Mouse (Mus musculus) telencephalon, adult 2 months (tissue): ENCODE data around the gene Hist1h4a.
"Not testable (repeated sequence)": the region's sequence is repeated elsewhere in the genome, so short reads cannot be mapped to it uniquely, and the experiment has no call there.

ENCODE experiments used
- DNase-seq: peaks from one replicate; pipeline ENCODE4 v3.0.0-alpha.2; 2011; ENCODE audit warnings: low read depth, low spot score

The Hist1h4a gene

DNA sequence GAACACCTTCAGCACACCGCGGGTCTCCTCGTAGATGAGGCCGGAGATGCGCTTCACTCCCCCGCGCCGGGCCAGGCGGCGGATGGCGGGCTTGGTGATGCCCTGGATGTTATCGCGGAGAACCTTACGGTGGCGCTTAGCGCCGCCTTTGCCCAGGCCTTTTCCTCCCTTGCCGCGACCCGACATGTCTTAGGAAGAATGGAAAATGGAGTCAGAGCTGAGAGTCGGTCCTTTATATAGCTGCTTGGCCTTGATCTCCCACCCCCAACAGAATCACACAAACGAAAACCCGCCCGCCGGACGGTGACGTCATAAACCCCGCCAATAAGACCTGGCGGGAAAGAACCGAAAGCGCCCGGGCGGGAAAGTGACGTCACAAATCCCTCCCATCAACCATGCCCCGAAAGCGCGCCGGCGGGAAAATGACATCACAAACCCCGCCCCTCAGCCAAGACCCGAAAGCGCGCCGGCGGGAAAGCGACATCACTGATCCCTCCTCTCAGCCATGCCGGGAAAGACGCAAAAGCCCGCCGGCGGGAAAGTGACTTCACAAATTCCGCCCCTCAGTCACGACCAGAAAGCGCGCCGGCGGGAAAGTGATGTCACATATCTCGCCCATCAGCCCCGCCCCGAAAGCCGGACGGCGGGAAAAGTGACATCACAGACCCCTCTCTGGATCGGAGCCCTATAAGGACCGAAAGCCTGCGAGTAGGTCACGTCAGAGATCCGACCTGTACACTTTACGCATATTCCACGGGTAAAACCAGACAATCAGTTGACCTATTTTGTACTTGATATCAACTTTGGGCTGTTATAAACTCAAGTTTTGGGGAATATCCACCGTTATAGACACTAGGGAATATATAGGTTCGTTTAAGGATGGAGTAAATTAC, at the start of gene Hist1h4a:
Hist1h4a (minus strand) TSS at position 259 of the 893 bp plus-strand sequence.
- peak; percentile 98 for DNase-seq

DNA sequence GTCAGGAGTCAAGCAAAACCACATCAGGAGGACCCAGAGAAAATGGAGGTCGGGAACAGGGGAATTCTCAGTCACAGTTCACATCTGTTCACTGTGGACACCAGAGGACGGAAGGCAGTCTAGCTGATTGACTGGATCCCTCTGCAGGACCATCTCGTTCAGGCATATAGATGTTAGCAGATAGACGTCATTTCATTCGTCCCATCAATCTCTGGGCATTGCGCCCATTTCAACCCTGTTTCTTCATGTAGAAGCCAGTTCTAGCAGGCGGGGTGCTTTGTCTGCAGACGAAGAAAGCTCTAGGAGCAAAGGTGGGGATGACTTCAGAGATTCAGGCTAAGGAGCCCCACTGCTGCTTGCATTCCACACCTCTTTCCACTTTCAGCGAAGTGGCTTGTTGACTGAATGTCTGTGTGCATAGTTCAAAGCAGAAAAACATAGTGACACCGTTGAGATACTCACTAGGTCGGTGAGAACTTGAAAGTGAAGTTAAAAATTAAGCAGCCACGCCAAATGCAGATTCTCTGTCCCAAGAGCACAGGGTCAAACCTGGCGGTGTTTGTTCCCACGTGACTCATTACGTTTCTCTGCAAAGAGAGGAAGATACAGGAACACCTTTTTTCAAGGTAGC, 45.5 kb upstream of the Hist1h4a start, which contains the start of gene Slc17a2:
Slc17a2 (plus strand) TSS at position 572 of the 631 bp plus-strand sequence.
- DNase-seq: no peak

DNA sequence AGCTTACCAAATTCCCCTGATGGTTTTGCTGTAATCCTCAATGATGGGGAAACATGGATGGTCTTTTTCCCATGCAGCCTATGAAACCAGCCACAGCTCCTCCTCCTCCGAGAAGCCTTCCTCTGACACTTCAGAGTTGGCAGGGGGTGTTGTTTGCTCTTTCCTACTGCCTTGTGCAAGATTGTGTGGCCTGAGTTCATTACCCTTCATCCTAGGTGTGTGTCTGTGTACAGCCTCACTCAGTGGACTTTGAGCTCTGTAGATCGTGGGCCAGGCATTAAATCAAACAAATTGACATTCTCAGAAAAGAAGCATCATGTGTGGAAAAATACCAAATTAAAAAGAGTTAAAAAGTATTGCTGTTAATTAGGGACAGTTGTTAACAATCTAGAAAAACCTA, 43.5 kb upstream of the Hist1h4a start:
- DNase-seq: no peak

DNA sequence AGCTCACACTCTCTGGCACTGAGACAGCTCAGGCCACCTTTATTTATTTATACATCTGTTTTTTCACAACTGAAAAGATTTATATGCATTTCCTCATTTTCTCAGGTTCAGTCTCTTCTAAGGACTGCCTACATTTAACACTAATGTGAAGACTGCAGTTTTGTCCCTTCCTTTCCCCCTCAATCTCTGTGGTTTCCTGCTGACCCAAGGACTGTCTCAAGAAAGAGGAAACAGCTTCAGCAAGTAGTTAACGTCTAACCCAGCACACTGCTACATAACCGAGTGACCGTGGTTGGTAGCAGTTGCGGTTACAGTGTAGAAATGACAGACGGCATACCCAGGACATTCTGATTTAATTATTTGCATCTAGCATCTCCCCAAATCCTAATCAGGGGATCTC, 38.4 kb upstream of the Hist1h4a start:
- DNase-seq: no peak

DNA sequence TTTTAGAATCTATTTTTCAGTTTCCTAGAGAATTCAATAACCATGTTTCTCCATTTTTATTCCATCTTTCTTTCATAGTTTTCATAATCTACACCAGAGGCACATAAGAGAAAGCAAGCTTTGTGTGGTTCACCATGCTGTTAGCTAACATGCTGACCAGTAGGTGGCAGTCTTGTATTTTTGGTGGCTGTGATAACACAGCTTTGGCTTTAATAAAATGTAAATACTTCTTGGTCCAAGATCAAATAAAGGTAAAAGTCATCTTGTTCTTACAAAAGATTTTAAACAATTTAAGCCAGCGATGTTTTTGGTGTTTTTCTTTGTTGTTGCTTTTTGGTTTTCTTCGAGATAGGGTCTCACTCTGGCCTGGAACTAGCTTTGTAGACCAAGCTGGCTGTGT, 31.5 kb upstream of the Hist1h4a start:
- peak; percentile 46 for DNase-seq

- DNase-seq: no peak
These were observed 18.0 kb upstream of the Hist1h4a start for GRCm38 (mm10) chr13:23779025-23779424.

- no peak for DNase-seq
These were observed 17.3 kb upstream of the Hist1h4a start for GRCm38 (mm10) chr13:23778339-23778738.

DNA sequence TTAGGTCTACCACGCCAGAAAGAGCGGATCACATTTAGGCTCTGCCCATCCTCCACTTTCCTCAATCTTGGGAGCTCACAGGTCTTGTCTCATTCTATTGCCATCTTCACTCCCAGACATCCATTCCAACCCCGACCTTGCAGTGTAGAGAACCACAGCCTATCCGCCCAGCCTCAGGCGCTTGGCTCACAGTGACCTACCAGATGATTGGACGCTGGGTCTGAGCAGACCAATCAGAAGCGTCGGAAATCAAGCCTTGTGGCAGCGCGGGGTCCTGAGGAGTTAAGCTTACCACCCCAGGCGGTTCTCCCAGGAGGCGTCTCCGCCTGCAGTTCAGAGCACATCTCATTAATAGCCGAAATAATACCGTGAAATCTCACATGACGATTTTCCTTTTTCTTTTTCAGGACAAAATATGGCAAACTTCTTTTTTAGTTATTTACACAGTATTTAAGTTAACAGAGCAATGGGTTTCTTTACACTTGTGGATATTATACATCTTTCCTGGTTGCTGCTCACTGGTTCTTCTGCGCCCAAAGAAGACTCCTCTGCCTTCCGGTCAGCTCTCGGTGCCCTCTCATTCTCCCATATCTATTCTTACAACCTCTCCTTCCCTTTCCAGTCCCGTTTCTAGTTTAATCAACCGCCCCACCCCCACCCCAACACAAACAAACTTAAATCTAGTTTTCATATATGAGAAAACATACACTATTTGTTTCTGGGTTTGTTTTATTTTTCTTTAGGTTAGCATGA, 11.7 kb upstream of the Hist1h4a start:
- DNase-seq: no peak

DNA sequence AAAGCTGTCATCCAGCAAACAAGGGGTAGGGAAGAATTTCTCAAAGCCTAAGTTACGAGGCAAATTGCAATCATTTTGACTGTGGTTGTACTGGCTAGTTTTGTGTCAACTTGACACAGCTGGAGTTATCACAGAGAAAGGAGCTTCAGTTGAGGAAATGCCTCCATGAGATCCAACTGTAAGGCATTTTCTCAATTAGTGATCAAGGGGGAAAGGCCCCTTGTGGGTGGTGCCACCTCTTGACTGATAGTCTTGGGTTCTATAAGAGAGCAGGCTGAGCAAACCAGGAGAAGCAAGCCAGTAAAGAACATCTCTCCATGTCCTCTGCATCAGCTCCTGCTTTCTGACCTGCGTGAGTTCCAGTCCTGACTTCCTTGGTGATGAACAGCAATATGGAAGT, 8.6 kb upstream of the Hist1h4a start, which contains the start of gene Trim38:
Trim38 (plus strand) TSS at position 301 of the 400 bp plus-strand sequence.
- DNase-seq: not testable (repeated sequence)

DNA sequence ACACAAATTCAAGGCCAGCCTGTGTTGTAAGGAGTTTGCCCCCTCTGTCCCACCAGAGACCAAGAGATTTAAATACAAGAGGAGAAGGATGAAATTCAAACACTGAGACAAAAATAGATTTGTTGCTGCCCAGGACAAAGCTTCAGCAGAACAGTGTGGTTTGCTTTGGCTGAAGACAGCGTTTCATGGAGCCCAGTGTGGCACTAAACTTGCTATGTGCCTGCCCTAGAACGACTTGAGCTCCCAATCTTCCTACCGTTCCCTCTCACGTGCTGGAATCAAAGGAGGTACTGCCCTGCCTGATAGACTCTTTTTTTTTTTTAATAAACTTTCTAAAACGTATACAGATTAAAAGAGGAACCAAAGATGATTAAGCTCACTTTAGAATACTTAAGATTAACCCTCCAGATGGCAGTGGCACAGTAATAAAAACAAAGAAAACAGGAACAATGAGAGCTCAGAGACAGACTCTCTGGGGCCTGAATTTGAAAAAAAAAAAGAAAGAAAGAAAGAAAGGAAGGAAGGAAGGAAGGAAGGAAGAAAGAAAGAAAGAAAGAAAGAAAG, 7.9 kb upstream of the Hist1h4a start:
- DNase-seq: no peak

- no peak for DNase-seq
These were observed 5.7 kb upstream of the Hist1h4a start for GRCm38 (mm10) chr13:23766772-23767171.

DNA sequence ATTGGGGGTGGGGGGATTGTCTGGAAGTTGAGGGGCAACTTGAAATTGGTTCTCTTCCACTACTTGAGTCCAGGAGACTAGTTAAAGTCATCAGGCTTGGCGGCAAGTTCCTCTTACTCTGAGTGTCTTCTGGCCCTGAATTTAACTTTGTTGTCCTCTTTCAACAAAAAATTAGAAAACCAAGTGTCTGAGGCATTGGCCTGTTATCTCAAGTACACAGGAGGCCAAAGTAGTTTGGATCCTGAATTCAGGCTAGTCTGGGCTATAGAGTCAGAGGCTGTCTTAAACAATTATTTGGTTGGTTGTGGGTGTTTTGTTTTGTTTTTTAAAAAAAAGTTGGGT, 4.1 kb upstream of the Hist1h4a start:
- DNase-seq: no peak

DNA sequence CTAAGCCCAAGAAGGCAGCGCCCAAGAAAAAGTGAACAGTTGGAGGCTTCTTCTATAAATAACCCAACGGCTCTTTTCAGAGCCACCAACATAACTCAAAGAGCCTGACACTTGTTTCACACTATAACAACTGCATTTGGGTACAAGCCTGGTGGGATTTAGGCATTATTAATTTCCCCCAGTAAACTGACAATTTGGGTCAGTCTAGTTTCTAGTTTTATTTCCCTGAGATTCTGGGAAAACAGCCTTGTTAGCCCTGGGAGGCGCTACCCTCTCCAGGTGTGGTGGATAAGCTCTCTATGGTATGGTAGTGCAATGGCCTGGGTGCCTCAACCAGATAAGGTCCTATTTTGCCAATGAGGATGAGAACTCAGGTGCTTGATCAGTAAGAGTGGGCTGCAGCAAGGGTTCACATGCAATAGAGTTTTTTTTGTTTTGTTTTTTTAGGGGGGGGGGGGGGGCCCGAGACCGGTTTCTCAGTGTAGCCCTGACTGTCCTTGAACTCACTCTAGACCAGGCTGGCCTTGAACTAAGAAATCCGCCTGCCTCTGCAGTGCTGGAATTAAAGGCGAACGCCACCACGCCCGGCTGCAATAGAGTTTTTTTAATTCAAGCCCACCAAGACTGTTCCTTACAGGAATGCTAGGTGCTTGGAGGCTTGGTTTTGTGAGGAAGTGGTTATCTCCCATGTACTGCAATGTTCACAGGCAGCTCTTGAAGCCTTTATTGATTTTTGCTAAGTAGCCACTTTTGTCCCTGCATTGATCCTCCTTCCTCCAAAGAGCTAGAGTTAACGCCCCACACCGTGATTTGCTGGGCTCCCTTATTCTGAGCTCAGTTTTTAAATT, 3.5 kb upstream of the Hist1h4a start:
- DNase-seq: no peak

GRCm38 (mm10) chr13:23763586-23764323, 2.7 kb upstream of the Hist1h4a start, which contains the start of gene Hist1h1a:
TSS of gene Hist1h1a (plus strand) at chr13:23763666.
- peak; percentile 86 for DNase-seq

DNA sequence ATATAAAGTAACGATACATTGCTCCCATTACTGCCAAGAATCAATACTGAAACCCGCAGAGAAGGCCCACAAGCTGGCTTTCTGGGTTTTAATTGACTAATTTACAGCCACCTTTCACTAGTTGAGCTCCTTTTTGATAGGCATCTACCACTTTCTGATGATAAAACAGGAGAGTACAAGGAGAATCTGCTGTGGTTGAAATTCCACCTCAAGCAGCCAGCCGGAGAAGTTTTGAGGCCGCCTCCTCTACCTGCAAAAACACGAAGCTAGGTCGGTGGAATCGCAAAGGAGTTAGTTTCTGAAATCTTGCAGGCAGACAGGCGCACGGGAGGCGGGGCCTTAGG, 2.2 kb upstream of the Hist1h4a start:
- no peak for DNase-seq

- DNase-seq: peak; percentile 96
These were observed 1.1 kb upstream of the Hist1h4a start, which contains the start of gene Hist1h3a for GRCm38 (mm10) chr13:23761871-23762821. TSS of gene Hist1h3a (minus strand) at chr13:23762386.

DNA sequence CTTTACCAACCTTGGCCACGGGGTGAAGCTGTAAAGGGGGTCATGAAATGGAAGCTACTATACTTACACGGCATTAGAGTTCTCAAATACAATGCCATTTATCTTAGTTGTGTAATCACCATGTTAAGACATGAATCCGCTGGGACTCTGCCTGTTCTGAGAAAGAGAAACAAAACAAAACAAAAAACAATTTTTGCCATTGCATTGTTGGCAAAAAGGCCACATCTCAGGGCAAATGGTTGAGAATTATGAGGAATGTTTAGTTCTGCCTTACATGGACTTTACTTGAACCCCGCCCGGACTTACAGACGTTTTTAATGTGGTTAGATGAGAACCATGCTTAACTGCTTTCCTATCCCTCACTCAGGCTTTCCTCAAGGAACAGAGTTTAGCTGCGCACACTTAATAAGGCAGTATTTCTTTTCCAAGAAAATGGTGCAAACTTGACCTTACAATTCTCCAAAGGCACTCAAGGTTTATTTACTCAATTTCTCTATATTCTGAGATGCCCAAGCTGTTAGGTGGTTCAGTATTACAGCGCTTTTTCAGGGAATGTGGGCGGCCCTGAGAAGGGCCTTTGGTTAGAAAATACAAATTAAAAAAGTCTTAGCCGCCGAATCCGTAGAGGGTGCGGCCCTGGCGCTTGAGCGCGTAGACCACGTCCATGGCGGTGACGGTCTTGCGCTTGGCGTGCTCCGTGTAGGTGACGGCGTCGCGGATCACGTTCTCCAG, 624 bp downstream of the Hist1h4a start:
- no peak for DNase-seq

- no peak for DNase-seq
These were observed 1.2 kb downstream of the Hist1h4a start for GRCm38 (mm10) chr13:23759916-23760239.
